Mouse (Mus musculus): Measurements from ENCODE around the gene N4bp1.

GRCm38 (mm10) chr8:86825674-86826448 lies 59.2 kb downstream of the N4bp1 start:
- TF ChIP-seq CTCF (IDR thresholded peaks at IDR 0.05; ENCODE audit: extremely low read depth, insufficient read length, insufficient replicate concordance, low read depth, low read length): no peak
- TF ChIP-seq POLR2A (IDR thresholded peaks at IDR 0.05; ENCODE audit: low read depth, low read length): no peak

Measured in small intestine, adult 2 months (tissue).